Mouse (Mus musculus): ENCODE results near the gene Zfp768. TPM values are rescaled to one million over a fixed set of nuclear protein-coding genes. Genes with fewer than 3 reads are reported as not detected.

The Zfp768 gene
- total RNA-seq (2023), result 2.3 to 4.1 TPM (median 3.3 TPM) in 4 replicates

GRCm38 (mm10) chr7:127345512-127346325, at the start of gene Zfp768:
TSS of gene Zfp768 (minus strand) at chr7:127345589.

GRCm38 (mm10) chr7:127393157-127393943, 48.0 kb upstream of the Zfp768 start, which contains the start of gene E430018J23Rik:
TSS of gene E430018J23Rik (minus strand) at chr7:127393629.

GRCm38 (mm10) chr7:127386641-127387392, 41.4 kb upstream of the Zfp768 start, which contains the start of gene 9130019O22Rik:
TSS of gene 9130019O22Rik (minus strand) at chr7:127387166.

GRCm38 (mm10) chr7:127375271-127376245, 30.2 kb upstream of the Zfp768 start, which contains the start of gene Zfp747:
TSS of gene Zfp747 (minus strand) at chr7:127376050.

GRCm38 (mm10) chr7:127296098-127296497, 49.3 kb downstream of the Zfp768 start, which contains the start of gene Itgal:
TSS of gene Itgal (plus strand) at chr7:127296260.

Other genes starting within 250 kb of the Zfp768 start
- 0.37 TPM in 1 of 4 replicates, not detected in the others for gene Qprt, start 223.4 kb downstream of the Zfp768 start, total RNA-seq (2023)
- gene Spn, start 207.8 kb downstream of the Zfp768 start, total RNA-seq (2023), result 5.3 to 6.6 TPM (median 5.9 TPM) in 4 replicates
- 69.5 to 80.2 TPM (median 75.6 TPM) in 4 replicates for gene Cd2bp2, start 149.5 kb downstream of the Zfp768 start, total RNA-seq (2023)
- gene Tbc1d10b, start 137.1 kb downstream of the Zfp768 start, total RNA-seq (2023), result 49.9 to 72.7 TPM (median 65.7 TPM) in 4 replicates
- gene Mylpf, start 136.7 kb downstream of the Zfp768 start, total RNA-seq (2023), result 4.1 to 8.2 TPM (median 5.3 TPM) in 4 replicates
- gene Zfp553, start 112.5 kb downstream of the Zfp768 start, total RNA-seq (2023), result 8.8 to 11.3 TPM (median 10.0 TPM) in 4 replicates
- 398 to 439 TPM (median 400 TPM) in 4 replicates for gene Sept1, start 112.5 kb downstream of the Zfp768 start, total RNA-seq (2023)
- 11.6 to 23.5 TPM (median 13.5 TPM) in 4 replicates for gene Zfp771, start 101.3 kb downstream of the Zfp768 start, total RNA-seq (2023)
- gene Dctpp1, start 84.9 kb downstream of the Zfp768 start, total RNA-seq (2023), result 14.3 to 19.5 TPM (median 15.7 TPM) in 4 replicates
- gene Sephs2, start 71.5 kb downstream of the Zfp768 start, total RNA-seq (2023), result 24.1 to 28.3 TPM (median 25.3 TPM) in 4 replicates
- gene Itgal, start 49.3 kb downstream of the Zfp768 start, total RNA-seq (2023), result 114 to 124 TPM (median 119 TPM) in 4 replicates
- gene Zfp747, start 30.5 kb upstream of the Zfp768 start, total RNA-seq (2023), result 11.6 to 15.7 TPM (median 12.1 TPM) in 4 replicates
- gene 9130019O22Rik, start 41.6 kb upstream of the Zfp768 start, total RNA-seq (2023), result 2.9 to 4.1 TPM (median 3.2 TPM) in 4 replicates
- gene E430018J23Rik, start 48.0 kb upstream of the Zfp768 start, total RNA-seq (2023), result 4.6 to 7.8 TPM (median 6.1 TPM) in 4 replicates
- 7.5 to 9.6 TPM (median 9.1 TPM) in 4 replicates for gene Zfp764, start 61.2 kb upstream of the Zfp768 start, total RNA-seq (2023)
- 12.3 to 17.4 TPM (median 14.9 TPM) in 4 replicates for gene Zfp688, start 76.5 kb upstream of the Zfp768 start, total RNA-seq (2023)
- 4.0 to 6.0 TPM (median 4.9 TPM) in 4 replicates for gene Zfp689, start 103.6 kb upstream of the Zfp768 start, total RNA-seq (2023)
- gene Prr14, start 114.0 kb upstream of the Zfp768 start, total RNA-seq (2023), result 136 to 150 TPM (median 139 TPM) in 4 replicates
- 294 to 330 TPM (median 310 TPM) in 4 replicates for gene Fbrs, start 133.6 kb upstream of the Zfp768 start, total RNA-seq (2023)
- gene Srcap, start 166.4 kb upstream of the Zfp768 start, total RNA-seq (2023), result 220 to 229 TPM (median 223 TPM) in 4 replicates
- gene Gm42715, start 174.0 kb upstream of the Zfp768 start, total RNA-seq (2023), result 45.9 to 50.2 TPM (median 48.5 TPM) in 4 replicates
- 8.3 TPM in 1 of 4 replicates, not detected in the others for gene Tmem265, start 215.8 kb upstream of the Zfp768 start, total RNA-seq (2023)
- gene Phkg2, start 227.8 kb upstream of the Zfp768 start, total RNA-seq (2023), result 119 to 136 TPM (median 126 TPM) in 4 replicates
- gene Ccdc189, start 243.0 kb upstream of the Zfp768 start, total RNA-seq (2023), result 0.38 to 1.5 TPM (median 0.60 TPM) in 4 replicates
- 148 to 154 TPM (median 150 TPM) in 4 replicates for gene Rnf40, start 243.2 kb upstream of the Zfp768 start, total RNA-seq (2023)

All from B cell, adult 62 days (primary cell).